Mouse (Mus musculus): ENCODE results near the gene Tal1.

DNA sequence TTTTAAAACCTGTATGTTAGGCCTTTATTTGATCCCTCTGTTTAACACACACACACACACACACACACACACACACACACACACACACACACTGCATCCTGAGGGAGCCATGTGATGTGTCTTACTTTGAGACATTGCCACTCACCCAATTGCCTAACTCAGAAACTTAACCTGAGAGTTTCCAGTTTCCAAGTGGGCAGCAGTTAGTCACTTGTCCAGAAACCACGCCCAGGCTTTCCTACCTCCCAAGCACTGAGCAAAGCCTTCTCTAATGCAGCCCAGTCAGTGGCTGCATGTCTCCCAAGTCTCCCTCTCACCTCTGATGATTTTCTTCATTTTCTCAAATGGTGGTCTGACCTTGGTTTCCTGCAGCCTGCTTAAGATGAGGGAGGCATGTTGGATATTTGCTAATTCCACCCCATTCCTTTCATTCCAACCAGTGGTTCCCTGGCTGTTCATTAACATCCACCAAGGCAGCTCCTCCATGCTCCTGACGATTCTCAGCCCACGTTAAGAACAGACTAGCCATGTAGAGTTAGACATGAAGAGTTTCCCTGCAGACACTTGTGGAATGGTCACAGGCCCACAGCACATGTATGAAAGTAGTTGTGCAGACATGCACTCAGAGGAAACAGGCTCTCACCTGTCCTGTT, 30.7 kb downstream of the Tal1 start:
- no peak for TF ChIP-seq POLR2A (IDR thresholded peaks at IDR 0.05; ENCODE audit: insufficient read depth, low read depth, low read length)
- no peak for TF ChIP-seq CTCF (IDR thresholded peaks at IDR 0.05)

Measured in heart, adult 2 months (tissue).